Mouse (Mus musculus) testis, postnatal 10 days (tissue): ENCODE results near the gene Trabd2b.

Source experiments
- DNase-seq: peaks from one replicate; pipeline ENCODE4 v3.0.0; 2021; ENCODE audit warnings: low spot score

The Trabd2b gene

GRCm38 (mm10) chr4:114448393-114449052 lies 42.0 kb downstream of the Trabd2b start:
- DNase-seq = no peak

GRCm38 (mm10) chr4:114453101-114453500 lies 46.6 kb downstream of the Trabd2b start:
- no peak for DNase-seq

- DNase-seq = no peak
Measured at GRCm38 (mm10) chr4:114454016-114454415, 47.5 kb downstream of the Trabd2b start.

- no peak for DNase-seq
Measured at GRCm38 (mm10) chr4:114454495-114455186, 48.1 kb downstream of the Trabd2b start.

- no peak for DNase-seq
Measured at GRCm38 (mm10) chr4:114457111-114457510, 50.6 kb downstream of the Trabd2b start.

GRCm38 (mm10) chr4:114459591-114459990 lies 53.1 kb downstream of the Trabd2b start:
- DNase-seq = no peak

GRCm38 (mm10) chr4:114460401-114460800 lies 53.9 kb downstream of the Trabd2b start:
- DNase-seq = no peak

GRCm38 (mm10) chr4:114461093-114461492 lies 54.6 kb downstream of the Trabd2b start:
- no peak for DNase-seq

GRCm38 (mm10) chr4:114465641-114466040 lies 59.1 kb downstream of the Trabd2b start:
- no peak for DNase-seq

GRCm38 (mm10) chr4:114467371-114468094 lies 61.0 kb downstream of the Trabd2b start:
- DNase-seq = no peak

GRCm38 (mm10) chr4:114468095-114468429 lies 61.5 kb downstream of the Trabd2b start:
- DNase-seq = no peak

- no peak for DNase-seq
Measured at GRCm38 (mm10) chr4:114469881-114470280, 63.4 kb downstream of the Trabd2b start.

GRCm38 (mm10) chr4:114472143-114472542 lies 65.6 kb downstream of the Trabd2b start:
- DNase-seq = peak; percentile 69

- DNase-seq = no peak
Measured at GRCm38 (mm10) chr4:114476316-114476715, 69.8 kb downstream of the Trabd2b start.

GRCm38 (mm10) chr4:114477082-114477771 lies 70.7 kb downstream of the Trabd2b start:
- DNase-seq = no peak

GRCm38 (mm10) chr4:114481518-114481917 lies 75.0 kb downstream of the Trabd2b start:
- no peak for DNase-seq

GRCm38 (mm10) chr4:114484173-114484572 lies 77.6 kb downstream of the Trabd2b start:
- no peak for DNase-seq

GRCm38 (mm10) chr4:114485996-114486395 lies 79.5 kb downstream of the Trabd2b start:
- no peak for DNase-seq

GRCm38 (mm10) chr4:114486885-114487531 lies 80.5 kb downstream of the Trabd2b start:
- no peak for DNase-seq

GRCm38 (mm10) chr4:114487701-114488100 lies 81.2 kb downstream of the Trabd2b start:
- DNase-seq = no peak

GRCm38 (mm10) chr4:114492157-114492556 lies 85.6 kb downstream of the Trabd2b start:
- no peak for DNase-seq

GRCm38 (mm10) chr4:114494035-114494434 lies 87.5 kb downstream of the Trabd2b start:
- DNase-seq = no peak
